Mouse (Mus musculus) limb, embryonic 14.5 days (tissue): ENCODE results near the gene Ppp1r1c. TPM values are rescaled to one million over a fixed set of nuclear protein-coding genes. Genes with fewer than 3 reads are reported as not detected.

Experiments used
- ATAC-seq: fragments of 200-750 bp; cut with Nextera tagmentation; 2 replicates; pipeline ENCODE4 v1.8.0; 2017; ENCODE audit warnings: low read depth, moderate number of reproducible peaks, moderate TSS enrichment; ENCODE audit not compliant: low FRiP score
- DNase-seq: peaks from one replicate; pipeline ENCODE4 v3.0.0-alpha.2; 2015; ENCODE audit warnings: low spot score
- H3K27ac ChIP-seq: fragments of 300-500 bp; sonication (generic); replicated peaks from 2 replicates; pipeline ENCODE4 v1.5.1; 2014; ENCODE audit warnings: low read depth, mild to moderate bottlenecking, low read length, moderate library complexity, mixed read lengths
- H3K27me3 ChIP-seq: fragments of 300-500 bp; sonication (generic); 2 replicates; pipeline ENCODE4 v1.6.1; 2014; ENCODE audit warnings: low read length, mixed read lengths; ENCODE audit not compliant: control insufficient read depth, insufficient read depth
- H3K36me3 ChIP-seq: fragments of 300-500 bp; sonication (generic); 2 replicates; pipeline ENCODE4 v1.6.1; 2014; ENCODE audit warnings: mild to moderate bottlenecking, low read length, moderate library complexity, mixed read lengths; ENCODE audit not compliant: control insufficient read depth, insufficient read depth
- H3K4me1 ChIP-seq: fragments of 300-500 bp; sonication (generic); 2 replicates; pipeline ENCODE4 v1.6.1; 2014; ENCODE audit warnings: antibody characterized with exemption, low read length, mixed read lengths; ENCODE audit not compliant: control insufficient read depth, insufficient read depth
- H3K4me2 ChIP-seq: fragments of 300-500 bp; sonication (generic); replicated peaks from 2 replicates; pipeline ENCODE4 v1.6.1; 2014; ENCODE audit warnings: low read depth, mild to moderate bottlenecking, low read length, moderate library complexity; ENCODE audit not compliant: severe bottlenecking
- H3K4me3 ChIP-seq: fragments of 300-500 bp; sonication (generic); replicated peaks from 2 replicates; pipeline ENCODE4 v1.5.1; 2014; ENCODE audit warnings: low read length
- H3K9ac ChIP-seq: fragments of 300-500 bp; sonication (generic); 2 replicates; pipeline ENCODE4 v1.6.1; 2014; ENCODE audit warnings: mild to moderate bottlenecking, low read depth, low read length, moderate library complexity; ENCODE audit not compliant: severe bottlenecking
- H3K9me3 ChIP-seq: fragments of 300-500 bp; sonication (generic); 2 replicates; pipeline ENCODE4 v1.6.1; 2016; ENCODE audit warnings: low read length; ENCODE audit not compliant: control insufficient read depth
- POLR2A ChIP-seq: fragments of 200-500 bp; IDR thresholded peaks from 2 replicates; pipeline ENCODE4 v1.8.0; 2012; ENCODE audit warnings: inconsistent platforms, mild to moderate bottlenecking, moderate library complexity, borderline replicate concordance; ENCODE audit not compliant: insufficient read depth, insufficient read length; ENCODE audit errors: extremely low read depth
- WGBS: fragments of 180-500 bp; shearing (Covaris S2); extraction: QIAGEN DNeasy Blood & Tissue Kit; methylation state at CpG from one replicate; pipeline ENCODE4 v1.1.7; 2014; 5-methylcytosine and 5-hydroxymethylcytosine counted together
- polyA plus RNA-seq, 2 experiments: library from polyadenylated mRNA; depleted of rRNA in 1 of 2; stranded (reverse) in 1 of 2; unstranded in 1 of 2; fragments of >200 nt; fragmentation: Nextera tagmentation in 1 of 2; extraction: Ambion mirVana in 1 of 2; gene quantifications; 2 replicates each; pipeline versions ENCODE4 v1.2.1 to v1.2.3; 2012 to 2014

Ppp1r1c gene
- polyA plus RNA-seq, 2 experiments: 0.08 to 0.12 TPM

DNA sequence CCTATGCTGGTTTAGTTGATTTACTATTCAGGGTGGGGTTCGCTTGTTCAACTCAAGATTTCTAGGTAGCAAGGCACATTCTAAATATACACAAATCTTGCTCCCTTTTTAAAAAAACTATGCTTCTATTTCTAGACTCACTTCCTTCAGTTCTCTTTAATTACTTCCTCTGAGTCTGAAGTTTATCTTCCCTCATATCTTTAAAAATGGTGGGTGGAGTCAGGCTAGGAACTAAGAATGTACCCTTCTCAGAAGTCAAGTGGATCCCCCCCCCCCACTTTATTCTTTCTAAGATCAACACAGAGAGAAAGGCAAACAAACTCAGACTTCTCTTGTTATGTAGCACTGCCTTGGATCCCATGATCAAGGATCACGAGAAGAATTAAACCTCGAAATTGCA lies 57.5 kb downstream of the Ppp1r1c start:
- 88% methylated on average over 3 of the region's 3 CpGs for WGBS

GRCm38 (mm10) chr2:79765723-79766122 lies 58.1 kb downstream of the Ppp1r1c start:
- H3K4me2 ChIP-seq: no peak overlapping the region
- H3K27ac ChIP-seq: no peak overlapping the region
- H3K27me3 ChIP-seq: no peaks in the 10 kb centered on the region
- H3K9me3 ChIP-seq: no peaks in the 10 kb centered on the region
- no peak overlapping the region for H3K4me3 ChIP-seq
- ATAC-seq (no peak), DNase-seq (no peak)
- 74% methylated on average over 7 of the region's 7 CpGs for WGBS
- no peaks in the 10 kb centered on the region for H3K36me3 ChIP-seq
- TF ChIP-seq POLR2A: no peak
- peaks cover 4% of the 10 kb centered on the region; the same call in 1 of the 2 replicates for H3K4me1 ChIP-seq
- H3K9ac ChIP-seq: no peak overlapping the region

More for the DNA sequence above, 57.5 kb downstream of the Ppp1r1c start:
- Histone ChIP-seq H3K9ac (no peak overlapping the region), H3K4me1 (peaks cover 4% of the 10 kb centered on the region; the same call in 1 of the 2 replicates), H3K4me3 (no peak overlapping the region), H3K27ac (no peak overlapping the region), H3K9me3 (no peaks in the 10 kb centered on the region), H3K27me3 (no peaks in the 10 kb centered on the region), H3K36me3 (no peaks in the 10 kb centered on the region), H3K4me2 (no peak overlapping the region)
- ATAC-seq (no peak), DNase-seq (no peak)
- TF ChIP-seq POLR2A: no peak

DNA sequence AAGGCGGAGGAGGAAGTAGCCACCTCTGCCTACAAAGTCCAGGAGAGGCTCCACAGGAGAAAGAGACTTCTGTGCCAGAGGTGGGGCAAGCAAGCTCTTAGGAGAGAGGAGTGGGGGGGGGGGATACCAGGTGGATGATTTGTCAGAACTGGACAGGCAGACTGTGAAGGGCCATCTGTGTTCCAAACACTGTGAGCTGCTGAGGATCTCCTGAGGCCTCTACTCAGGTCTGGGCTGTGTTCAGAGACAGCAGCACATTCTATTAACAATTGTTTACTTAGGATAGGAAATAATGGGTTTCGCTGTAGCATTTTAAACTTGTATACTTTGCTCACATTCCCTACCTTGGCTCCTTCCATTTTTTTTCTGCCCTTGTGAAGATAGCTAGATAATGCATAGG lies 61.0 kb downstream of the Ppp1r1c start:
- Histone ChIP-seq H3K9ac (no peak overlapping the region), H3K4me1 (peaks cover 4% of the 10 kb centered on the region; the same call in 1 of the 2 replicates), H3K4me2 (no peak overlapping the region), H3K9me3 (no peaks in the 10 kb centered on the region), H3K36me3 (no peaks in the 10 kb centered on the region), H3K4me3 (no peak overlapping the region), H3K27ac (no peak overlapping the region), H3K27me3 (no peaks in the 10 kb centered on the region)
- no peak for TF ChIP-seq POLR2A
- ATAC-seq: no peak
- no peak for DNase-seq
- WGBS: 88% methylated on average over 2 of the region's 2 CpGs

DNA sequence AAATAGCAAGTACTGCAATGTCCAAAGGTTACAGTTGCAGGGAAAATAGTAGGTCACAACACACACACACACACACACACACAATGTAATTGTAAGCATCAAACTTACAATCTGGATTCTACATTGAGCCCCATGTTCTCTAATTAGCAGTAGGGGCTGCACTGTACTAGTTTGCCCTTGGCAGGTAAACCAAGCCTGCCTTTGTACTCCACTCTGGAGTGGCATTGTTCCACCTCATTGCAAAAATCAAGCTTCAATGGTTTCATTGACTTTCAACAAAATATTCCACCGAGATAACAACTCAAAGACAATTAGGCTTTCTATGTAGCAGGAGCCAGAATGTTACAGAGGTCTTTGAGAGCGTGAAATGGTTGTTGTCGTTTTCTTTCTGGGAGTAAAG lies 62.7 kb downstream of the Ppp1r1c start:
- 83% methylated on average over 3 of the region's 3 CpGs for WGBS
- Histone ChIP-seq H3K9ac (no peak overlapping the region), H3K27me3 (no peaks in the 10 kb centered on the region), H3K9me3 (no peaks in the 10 kb centered on the region), H3K4me1 (peaks cover 4% of the 10 kb centered on the region; the same call in 1 of the 2 replicates), H3K36me3 (no peaks in the 10 kb centered on the region), H3K4me2 (no peak overlapping the region), H3K27ac (no peak overlapping the region), H3K4me3 (no peak overlapping the region)
- TF ChIP-seq POLR2A: no peak
- DNase-seq: no peak
- no peak for ATAC-seq

DNA sequence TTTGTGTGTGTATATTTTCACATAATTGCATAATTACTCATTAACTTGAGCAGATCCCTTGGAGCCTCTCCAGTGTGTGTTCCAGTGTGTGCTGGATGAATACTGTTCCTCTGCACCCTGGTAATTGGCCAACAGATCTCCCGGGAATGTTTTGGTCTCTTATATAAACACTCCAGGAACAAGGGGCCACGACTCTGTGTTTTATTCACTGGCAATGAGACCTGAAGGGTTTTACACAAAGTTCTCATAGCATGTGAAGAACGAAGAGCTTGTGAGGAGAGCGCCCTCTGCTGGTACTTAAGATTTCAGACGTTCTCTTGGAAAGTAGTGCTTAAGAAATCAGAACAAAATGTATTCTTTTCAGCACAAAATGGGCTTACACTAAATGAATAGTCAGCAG lies 66.8 kb downstream of the Ppp1r1c start:
- H3K9me3 ChIP-seq: no peaks in the 10 kb centered on the region
- no peaks in the 10 kb centered on the region for H3K36me3 ChIP-seq
- no peak overlapping the region for H3K27ac ChIP-seq
- no peak overlapping the region for H3K9ac ChIP-seq
- H3K4me1 ChIP-seq: no peaks in the 10 kb centered on the region
- H3K4me3 ChIP-seq: no peak overlapping the region
- no peaks in the 10 kb centered on the region for H3K27me3 ChIP-seq
- DNase-seq (peak; percentile 90), ATAC-seq (peak; percentile 71)
- no peak for TF ChIP-seq POLR2A
- WGBS: under 1% methylated on average over 5 of the region's 5 CpGs
- H3K4me2 ChIP-seq: no peak overlapping the region

- H3K27ac ChIP-seq: no peak overlapping the region
- no peaks in the 10 kb centered on the region for H3K36me3 ChIP-seq
- H3K4me1 ChIP-seq: no peaks in the 10 kb centered on the region
- H3K27me3 ChIP-seq: no peaks in the 10 kb centered on the region
- no peak overlapping the region for H3K9ac ChIP-seq
- TF ChIP-seq POLR2A: no peak
- DNase-seq (no peak), ATAC-seq (no peak)
- 81% methylated on average over 2 of the region's 2 CpGs for WGBS
- H3K4me2 ChIP-seq: no peak overlapping the region
- no peak overlapping the region for H3K4me3 ChIP-seq
- H3K9me3 ChIP-seq: no peaks in the 10 kb centered on the region
Observed at GRCm38 (mm10) chr2:79777801-79778200, 70.2 kb downstream of the Ppp1r1c start.
